Mouse (Mus musculus) E14TG2a.4 (cell line): ENCODE measurements at regions not wholly inside any gene's neighbourhood (a gene's known extent, or its start where the extent isn't known, plus 50 kb on each side); places are given as distances from the start of the nearest gene placed in this dataset.

ENCODE experiments used
- CTCF ChIP-seq: conservative IDR thresholded peaks from 2 replicates; pipeline ENCODE4 v1.5.1; 2014; ENCODE audit warnings: low read length
- NANOG ChIP-seq: IDR thresholded peaks from 2 replicates; pipeline ENCODE4 v1.6.1; 2014; ENCODE audit warnings: borderline replicate concordance, low read length, mixed read lengths
- POU5F1 ChIP-seq: IDR thresholded peaks from 2 replicates; pipeline ENCODE4 v1.6.1; 2014; ENCODE audit warnings: low read length, borderline replicate concordance

DNA sequence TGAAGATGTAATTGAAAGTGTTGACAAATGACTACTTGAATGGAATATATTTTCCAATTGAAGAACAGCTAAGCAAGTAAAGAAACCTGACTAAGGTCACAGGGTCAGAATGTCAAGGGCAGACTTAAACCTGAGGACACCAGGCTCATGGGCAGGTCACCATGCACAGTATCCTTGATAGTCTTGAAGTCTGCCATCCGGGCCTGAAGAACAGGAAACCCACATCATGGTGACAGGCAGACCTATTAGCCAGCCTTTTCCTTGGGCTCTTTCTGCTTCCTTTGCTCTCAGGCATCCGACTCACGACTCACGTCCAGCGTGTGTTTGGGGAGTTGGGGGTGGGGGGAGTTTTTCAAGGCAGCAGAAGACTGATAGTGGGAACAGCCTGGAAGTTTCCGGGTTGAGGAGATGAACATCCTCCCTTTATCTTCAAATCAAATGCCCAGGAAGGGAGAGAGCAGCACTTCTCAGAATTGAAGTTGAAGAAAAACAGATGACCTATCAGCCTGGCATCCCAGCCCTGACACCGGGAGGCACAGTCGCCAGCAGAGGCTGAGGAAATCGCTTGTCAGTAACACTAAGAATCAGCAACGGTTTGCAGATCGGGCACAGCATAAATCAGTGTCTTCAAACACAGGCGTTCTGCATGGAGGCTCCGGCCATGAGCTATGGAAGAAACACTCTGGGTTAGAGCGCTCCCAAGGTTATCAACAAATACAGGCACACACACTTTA, 163.5 kb downstream of the Opa1 start:
- no peak for TF ChIP-seq NANOG
- TF ChIP-seq CTCF: no peak
- no peak for TF ChIP-seq POU5F1
